ENCODE assay signal across 8 mouse cellular contexts in genomic region chr10:43706001-43706988, GRCm38 (mm10).
DNase-seq lines count a peak whose midpoint lies in the region; ATAC-seq lines count a peak whose summit lies in the region.

No protein-coding gene starts in this region.

- no peaks in the 10 kb centered on the region for H3K9me3 ChIP-seq in hindbrain, embryonic 12.5 days (replicated peaks)

- no peak overlapping the region for H3K27ac ChIP-seq in hindbrain, embryonic 12.5 days

- H3K36me3 ChIP-seq in splenic B cell, adult 2 months (ENCODE audit: control insufficient read depth, insufficient read depth, low read length, poor library complexity, severe bottlenecking), result no peaks in the 10 kb centered on the region
- no peaks in the 10 kb centered on the region for H3K36me3 ChIP-seq in hindbrain, embryonic 12.5 days

- 68% methylated on average over 17 of the region's 17 CpGs for WGBS in hindbrain, embryonic 12.5 days

- ATAC-seq in hindbrain, embryonic 12.5 days (ENCODE audit: low FRiP score), result no peak

- no peak overlapping the region for H3K4me3 ChIP-seq in hindbrain, embryonic 12.5 days

- H3K27me3 ChIP-seq in splenic B cell, adult 2 months (ENCODE audit: control insufficient read depth, insufficient read depth, low read length, poor library complexity, severe bottlenecking), result no peaks in the 10 kb centered on the region
- H3K27me3 ChIP-seq in hindbrain, embryonic 12.5 days, result 0 out of 2 replicates have a peak, but pooled peaks cover 3% of the 10 kb centered on the region

- 0 out of 2 replicates have a peak, but pooled peaks cover 3% of the 10 kb centered on the region for H3K4me1 ChIP-seq in hindbrain, embryonic 12.5 days

- DNase-seq in kidney, adult 18-20 months, result peak; percentile 42
- DNase-seq in kidney, postnatal 4 days, result no peak
- DNase-seq in T-cell, adult 2 months (ENCODE audit: low spot score), result peak; percentile 22
- peak; percentile 25 for DNase-seq in kidney, postnatal 10 days
- DNase-seq in splenic B cell, adult 2 months (ENCODE audit: low read depth, low spot score), result peak; percentile 79
- no peak for DNase-seq in adrenal gland, adult (ENCODE audit: inconsistent age in 2 of 2, low spot score in 1 of 2)
- no peak for DNase-seq in layer of hippocampus, postnatal 25 days (ENCODE audit: extremely low spot score in 1 of 2, low spot score in 1 of 2)

- no peak overlapping the region for H3K9ac ChIP-seq in hindbrain, embryonic 12.5 days

- no peak overlapping the region for H3K4me2 ChIP-seq in hindbrain, embryonic 12.5 days (replicated peaks)

Comparison
In these comparisons a context has a peak if more than half of its experiments do, and no peak if none do; other contexts are left out.
1. DNase-seq: peak in kidney, adult 18-20 months (single experiment), T-cell, adult 2 months (single experiment), kidney, postnatal 10 days (single experiment) and splenic B cell, adult 2 months (single experiment); none in kidney, postnatal 4 days (0 of 2), adrenal gland, adult (0 of 2) and layer of hippocampus, postnatal 25 days (0 of 2).